Mouse (Mus musculus): ENCODE results near the gene Churc1.

Gene Churc1

GRCm38 (mm10) chr12:76796938-76797539 is 31.7 kb downstream of the Churc1 start:
- DNase-seq: no peak

GRCm38 (mm10) chr12:76798008-76798720 is 32.8 kb downstream of the Churc1 start:
- DNase-seq: no peak

GRCm38 (mm10) chr12:76803028-76803427 is 37.7 kb downstream of the Churc1 start:
- no peak for DNase-seq

- peak; percentile 70 for DNase-seq
Observed at GRCm38 (mm10) chr12:76803700-76804252, 38.4 kb downstream of the Churc1 start.

GRCm38 (mm10) chr12:76805056-76805811 is 39.9 kb downstream of the Churc1 start:
- DNase-seq: peak; percentile 97

- no peak for DNase-seq
Observed at GRCm38 (mm10) chr12:76807796-76808195, 42.5 kb downstream of the Churc1 start.

GRCm38 (mm10) chr12:76810491-76810890 is 45.2 kb downstream of the Churc1 start:
- DNase-seq: no peak

- no peak for DNase-seq
Observed at GRCm38 (mm10) chr12:76811006-76811405, 45.7 kb downstream of the Churc1 start.

- DNase-seq: no peak
Observed at GRCm38 (mm10) chr12:76813543-76813942, 48.2 kb downstream of the Churc1 start.

- no peak for DNase-seq
Observed at GRCm38 (mm10) chr12:76814120-76814519, 48.8 kb downstream of the Churc1 start.

GRCm38 (mm10) chr12:76816720-76817119 is 51.4 kb downstream of the Churc1 start:
- DNase-seq: no peak

- no peak for DNase-seq
Observed at GRCm38 (mm10) chr12:76817176-76817575, 51.8 kb downstream of the Churc1 start.

GRCm38 (mm10) chr12:76818120-76818519 is 52.8 kb downstream of the Churc1 start:
- DNase-seq: no peak

GRCm38 (mm10) chr12:76818908-76819307 is 53.6 kb downstream of the Churc1 start:
- no peak for DNase-seq

GRCm38 (mm10) chr12:76819816-76820215 is 54.5 kb downstream of the Churc1 start:
- no peak for DNase-seq

GRCm38 (mm10) chr12:76820615-76821014 is 55.3 kb downstream of the Churc1 start:
- DNase-seq: no peak

- DNase-seq: peak; percentile 69
Observed at GRCm38 (mm10) chr12:76822002-76822650, 56.8 kb downstream of the Churc1 start.

GRCm38 (mm10) chr12:76822651-76823041 is 57.3 kb downstream of the Churc1 start, which contains the start of gene Rab15:
Rab15 (minus strand) TSS chr12:76822908.
- no peak for DNase-seq

GRCm38 (mm10) chr12:76825283-76825682 is 59.9 kb downstream of the Churc1 start:
- no peak for DNase-seq

- DNase-seq: peak; percentile 55
Observed at GRCm38 (mm10) chr12:76832704-76833103, 67.4 kb downstream of the Churc1 start.
